Mouse (Mus musculus) forebrain, embryonic 16.5 days (tissue): Measurements from ENCODE around the gene Tmem209. TPM values are rescaled to one million over a fixed set of nuclear protein-coding genes. Genes with fewer than 3 reads are reported as not detected.
A peak's percentile ranks its signal among the peaks of the same experiment; 100 is the strongest.

Source experiments
- ATAC-seq: fragments of 200-750 bp; cut with Nextera tagmentation; 2 replicates; pipeline ENCODE4 v1.8.0; 2017; ENCODE audit warnings: mild to moderate bottlenecking, moderate library complexity
- H3K27ac ChIP-seq: fragments of 300-500 bp; sonication (generic); 2 replicates; pipeline ENCODE4 v1.5.1; 2014; ENCODE audit warnings: low read length, control low read depth
- H3K27me3 ChIP-seq: fragments of 300-500 bp; sonication (generic); replicated peaks from 2 replicates; pipeline ENCODE4 v1.6.1; 2014; ENCODE audit warnings: low read length; ENCODE audit not compliant: control insufficient read depth, insufficient read depth
- H3K36me3 ChIP-seq: fragments of 300-500 bp; sonication (generic); 2 replicates; pipeline ENCODE4 v1.6.1; 2014; ENCODE audit not compliant: control insufficient read depth, insufficient read depth
- H3K4me1 ChIP-seq: fragments of 300-500 bp; sonication (generic); replicated peaks from 2 replicates; pipeline ENCODE4 v1.6.1; 2014; ENCODE audit warnings: low read length; ENCODE audit not compliant: control insufficient read depth, insufficient read depth
- H3K4me2 ChIP-seq: fragments of 300-500 bp; sonication (generic); 2 replicates; pipeline ENCODE4 v1.6.1; 2014; ENCODE audit warnings: mild to moderate bottlenecking, low read length, control low read depth
- H3K4me3 ChIP-seq: fragments of 300-500 bp; sonication (generic); replicated peaks from 2 replicates; pipeline ENCODE4 v1.5.1; 2014; ENCODE audit warnings: mild to moderate bottlenecking, low read length, control low read depth
- H3K9ac ChIP-seq: fragments of 300-500 bp; sonication (generic); replicated peaks from 2 replicates; pipeline ENCODE4 v1.6.1; 2014; ENCODE audit warnings: low read depth, low read length, control low read depth
- H3K9me3 ChIP-seq: fragments of 300-500 bp; sonication (generic); 2 replicates; pipeline ENCODE4 v1.6.1; 2016; ENCODE audit warnings: low read length; ENCODE audit not compliant: control insufficient read depth
- WGBS: fragments of 180-500 bp; shearing (Covaris S2); extraction: QIAGEN DNeasy Blood & Tissue Kit; methylation state at CpG from one replicate; pipeline ENCODE4 v1.1.7; 2014; 5-methylcytosine and 5-hydroxymethylcytosine counted together
- polyA plus RNA-seq: library from polyadenylated mRNA; unstranded; fragments of >200 nt; fragmentation: Nextera tagmentation; extraction: Ambion mirVana; gene quantifications from 2 replicates; pipeline ENCODE4 v1.2.1, GENCODE M21; 2015

Tmem209 gene
- polyA plus RNA-seq, 1 experiment from 2014 or later, result 34.8 TPM

- Histone ChIP-seq H3K9ac (peak overlapping the region; percentile 61), H3K4me2 (peak overlapping the region; percentile 57), H3K27me3 (no peaks in the 10 kb centered on the region), H3K27ac (peak overlapping the region; percentile 97), H3K9me3 (no peaks in the 10 kb centered on the region), H3K4me1 (peaks cover 20% of the 10 kb centered on the region), H3K36me3 (peaks cover 3% of the 10 kb centered on the region; the same call in 1 of the 2 replicates), H3K4me3 (peak overlapping the region; percentile 44)
- ATAC-seq, result peak; percentile 48
- 3% methylated on average over 40 of the region's 40 CpGs for WGBS
Measured at GRCm38 (mm10) chr6:30459811-30460749, 49.5 kb downstream of the Tmem209 start.

GRCm38 (mm10) chr6:30459056-30459747, 50.4 kb downstream of the Tmem209 start:
- WGBS, result 68% methylated on average over 16 of the region's 16 CpGs
- H3K9me3 ChIP-seq, result no peaks in the 10 kb centered on the region
- peak overlapping the region; percentile 59 for H3K9ac ChIP-seq
- H3K4me1 ChIP-seq, result peaks cover 20% of the 10 kb centered on the region
- H3K4me2 ChIP-seq, result peak overlapping the region; percentile 57
- H3K27ac ChIP-seq, result no peak overlapping the region
- peak overlapping the region; percentile 44 for H3K4me3 ChIP-seq
- H3K27me3 ChIP-seq, result no peaks in the 10 kb centered on the region
- no peak for ATAC-seq
- peaks cover 4% of the 10 kb centered on the region; the same call in 1 of the 2 replicates for H3K36me3 ChIP-seq

GRCm38 (mm10) chr6:30458626-30459025, 51.0 kb downstream of the Tmem209 start:
- no peak overlapping the region for H3K27ac ChIP-seq
- 78% methylated on average over 5 of the region's 5 CpGs for WGBS
- H3K9me3 ChIP-seq, result no peaks in the 10 kb centered on the region
- no peak overlapping the region for H3K4me3 ChIP-seq
- H3K27me3 ChIP-seq, result no peaks in the 10 kb centered on the region
- no peak overlapping the region for H3K4me2 ChIP-seq
- H3K4me1 ChIP-seq, result peaks cover 20% of the 10 kb centered on the region
- no peak for ATAC-seq
- H3K9ac ChIP-seq, result no peak overlapping the region
- H3K36me3 ChIP-seq, result peaks cover 4% of the 10 kb centered on the region; the same call in 1 of the 2 replicates

- WGBS, result 97% methylated on average over 7 of the region's 7 CpGs
- Histone ChIP-seq H3K4me3 (no peak overlapping the region), H3K36me3 (peaks cover 4% of the 10 kb centered on the region; the same call in 1 of the 2 replicates), H3K27ac (no peak overlapping the region), H3K4me1 (peaks cover 20% of the 10 kb centered on the region), H3K4me2 (no peak overlapping the region), H3K9ac (no peak overlapping the region), H3K9me3 (no peaks in the 10 kb centered on the region), H3K27me3 (no peaks in the 10 kb centered on the region)
- ATAC-seq, result no peak
Measured at GRCm38 (mm10) chr6:30456991-30457390, 52.6 kb downstream of the Tmem209 start.

- WGBS, result 84% methylated on average over 10 of the region's 10 CpGs
- no peak for ATAC-seq
- Histone ChIP-seq H3K4me3 (no peak overlapping the region), H3K9me3 (no peaks in the 10 kb centered on the region), H3K4me2 (no peak overlapping the region), H3K27me3 (no peaks in the 10 kb centered on the region), H3K4me1 (no peaks in the 10 kb centered on the region), H3K9ac (no peak overlapping the region), H3K27ac (no peak overlapping the region), H3K36me3 (peaks cover 2% of the 10 kb centered on the region)
Measured at GRCm38 (mm10) chr6:30439576-30439975, 70.0 kb downstream of the Tmem209 start.

GRCm38 (mm10) chr6:30437054-30437453, 72.5 kb downstream of the Tmem209 start:
- no peaks in the 10 kb centered on the region for H3K9me3 ChIP-seq

GRCm38 (mm10) chr6:30436476-30436875, 73.1 kb downstream of the Tmem209 start:
- Histone ChIP-seq H3K27me3 (no peaks in the 10 kb centered on the region), H3K27ac (no peak overlapping the region), H3K9ac (no peak overlapping the region), H3K4me2 (no peak overlapping the region), H3K4me1 (no peaks in the 10 kb centered on the region), H3K36me3 (no peaks in the 10 kb centered on the region), H3K9me3 (no peaks in the 10 kb centered on the region), H3K4me3 (no peak overlapping the region)
- WGBS, result 100% methylated on average over 3 of the region's 3 CpGs
- ATAC-seq, result no peak

More at GRCm38 (mm10) chr6:30437054-30437453, 72.5 kb downstream of the Tmem209 start:
- WGBS, result 85% methylated on average over 3 of the region's 3 CpGs
- Histone ChIP-seq H3K4me1 (no peaks in the 10 kb centered on the region), H3K36me3 (0 out of 2 replicates have a peak, but pooled peaks cover 2% of the 10 kb centered on the region), H3K27me3 (no peaks in the 10 kb centered on the region), H3K4me3 (no peak overlapping the region), H3K4me2 (no peak overlapping the region), H3K9ac (no peak overlapping the region), H3K27ac (no peak overlapping the region)
- no peak for ATAC-seq

- Histone ChIP-seq H3K4me1 (no peaks in the 10 kb centered on the region), H3K9me3 (no peaks in the 10 kb centered on the region), H3K9ac (no peak overlapping the region), H3K27me3 (no peaks in the 10 kb centered on the region), H3K36me3 (no peaks in the 10 kb centered on the region), H3K4me2 (no peak overlapping the region), H3K4me3 (no peak overlapping the region), H3K27ac (no peak overlapping the region)
- WGBS, result 83% methylated on average over 3 of the region's 3 CpGs
- ATAC-seq, result no peak
Measured at GRCm38 (mm10) chr6:30432461-30433192, 77.0 kb downstream of the Tmem209 start.
